Mouse (Mus musculus): ENCODE results near the gene 4930455H04Rik.

DNA sequence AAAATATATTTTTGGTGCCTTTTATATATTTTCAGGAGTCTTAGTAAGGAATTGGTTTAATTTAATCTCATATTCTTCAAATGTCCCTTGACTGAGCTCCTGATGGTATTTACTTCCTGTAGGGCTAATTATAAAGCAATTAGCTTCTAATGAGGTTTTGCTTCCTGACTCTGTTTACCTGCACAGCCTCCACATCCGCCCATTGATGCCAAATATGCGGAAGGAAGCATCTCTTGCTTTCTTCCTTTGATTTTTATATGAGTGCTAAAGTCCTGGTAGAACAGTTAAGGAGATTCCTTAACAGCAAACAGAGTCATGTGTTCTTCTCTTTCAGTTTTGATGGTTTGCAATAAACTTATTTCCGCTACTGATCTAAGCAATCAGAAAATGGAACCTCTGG is 52.3 kb downstream of the 4930455H04Rik start:
- no peak for TF ChIP-seq CTCF (IDR thresholded peaks at IDR 0.05; ENCODE audit: low read depth)
- TF ChIP-seq EP300 (IDR thresholded peaks at IDR 0.05; ENCODE audit: low read depth) = peak; percentile 57
